ENCODE assay signal across 12 mouse cellular contexts in the genomic region with DNA sequence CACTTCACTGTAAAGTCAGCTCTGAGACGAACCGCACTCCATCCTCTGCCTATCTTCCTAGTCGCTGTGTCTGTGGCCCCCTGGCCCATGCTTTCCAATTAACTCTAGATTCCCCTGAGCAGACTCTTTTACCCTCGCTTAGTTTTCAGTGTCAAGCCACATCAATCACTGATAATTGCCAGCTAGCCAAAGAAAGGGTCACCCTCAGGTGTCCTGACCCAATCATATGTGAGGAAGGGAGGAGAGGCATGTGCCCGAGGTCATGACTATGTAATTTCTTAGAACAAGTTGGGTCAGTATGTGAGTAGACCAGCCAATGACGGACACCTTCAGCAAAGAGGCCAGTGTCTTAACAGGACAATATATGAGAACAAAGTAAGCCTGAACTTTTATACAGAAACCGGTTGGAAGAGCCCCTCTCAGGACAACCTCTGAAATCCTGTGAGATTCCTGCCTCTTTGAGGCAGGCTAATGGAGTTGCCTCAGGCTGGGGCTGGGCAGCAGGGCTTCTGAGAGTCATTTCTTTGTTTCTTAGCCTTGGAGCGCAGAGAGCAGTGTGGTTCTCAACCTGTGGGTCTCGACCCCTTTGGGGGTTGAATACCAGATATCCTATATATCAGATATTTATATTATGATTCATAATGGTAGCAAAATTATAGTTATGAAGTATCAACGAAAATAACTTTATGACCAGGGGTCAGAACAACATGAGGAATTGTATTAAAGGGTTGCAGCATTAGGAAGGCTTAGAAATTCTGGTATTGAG.
DNase-seq lines count a peak whose midpoint lies in the region; ATAC-seq and TF ChIP-seq lines count a peak whose summit lies in the region.
"Had no signal": no experiment of that assay in that cellular context is flagged by ENCODE, and none has a peak within 500 bp of the region (broad histone marks: within the 10 kb centered on the region; RNA-seq: fewer than 3 reads in every experiment).

No protein-coding gene starts in this region.

- WGBS in heart, embryonic 14.5 days: 56% methylated on average over 10 of the region's 10 CpGs
- WGBS in liver, embryonic 13.5 days (ENCODE audit: insufficient replicate concordance): 55% methylated on average over 10 of the region's 10 CpGs

- no peak overlapping the region; the same call in 1 of the 2 replicates for H3K9ac ChIP-seq in heart, embryonic 14.5 days (ENCODE audit: low read length)
- H3K9ac ChIP-seq in ES-Bruce4 (ENCODE audit: low read depth, poor library complexity, severe bottlenecking): no peak overlapping the region
- 0 out of 2 replicates have a peak overlapping the region, but pooled peaks have one; percentile 2 for H3K9ac ChIP-seq in liver, embryonic 13.5 days
- H3K9ac ChIP-seq: forebrain, embryonic 15.5 days; liver, embryonic 14.5 days had no signal

- ATAC-seq in heart, embryonic 14.5 days (ENCODE audit: insufficient number of reproducible peaks, insufficient read depth, low FRiP score, low read depth): no peak
- ATAC-seq in liver, embryonic 13.5 days (ENCODE audit: low read depth): no peak
- ATAC-seq: forebrain, embryonic 15.5 days had no signal

- no peaks in the 10 kb centered on the region for H3K36me3 ChIP-seq in heart, embryonic 14.5 days (ENCODE audit: control insufficient read depth, insufficient read depth, low read length)
- no peaks in the 10 kb centered on the region for H3K36me3 ChIP-seq in ES-Bruce4 (ENCODE audit: control insufficient read depth, insufficient read depth, low read length, poor library complexity, severe bottlenecking)
- no peaks in the 10 kb centered on the region for H3K36me3 ChIP-seq in liver, embryonic 13.5 days
- H3K36me3 ChIP-seq: forebrain, embryonic 15.5 days had no signal

- no peak for TF ChIP-seq CTCF in ES-Bruce4 (IDR thresholded peaks at IDR 0.05; ENCODE audit: low read depth, low read length)

- no peak overlapping the region for H3K4me3 ChIP-seq in heart, embryonic 14.5 days (ENCODE audit: control insufficient read depth in 1 of 2, insufficient read depth in 1 of 2, low read depth in 1 of 2, low read length in 2 of 2)
- H3K4me3 ChIP-seq in ES-Bruce4 (ENCODE audit: low read depth, low read length): no peak overlapping the region
- H3K4me3 ChIP-seq in liver, embryonic 13.5 days (replicated peaks): no peak overlapping the region
- H3K4me3 ChIP-seq: forebrain, embryonic 15.5 days had no signal

- no peak for TF ChIP-seq POLR2A in ES-Bruce4 (IDR thresholded peaks at IDR 0.05; ENCODE audit: insufficient read depth, low read length)

- H3K4me1 ChIP-seq in heart, embryonic 14.5 days (ENCODE audit: control insufficient read depth in 2 of 2, insufficient read depth in 2 of 2, low read length in 2 of 2): peaks cover 34 to 54% of the 10 kb centered on the region in 2 experiments
- peaks cover 4% of the 10 kb centered on the region for H3K4me1 ChIP-seq in ES-Bruce4 (ENCODE audit: control insufficient read depth, insufficient read depth, low read length)
- H3K4me1 ChIP-seq in liver, embryonic 13.5 days (replicated peaks): peaks cover 87% of the 10 kb centered on the region

- H3K9me3 ChIP-seq in heart, embryonic 14.5 days (ENCODE audit: control insufficient read depth, low read length): no peaks in the 10 kb centered on the region
- no peaks in the 10 kb centered on the region for H3K9me3 ChIP-seq in ES-Bruce4 (replicated peaks; ENCODE audit: control insufficient read depth, insufficient read depth, low read length, poor library complexity, severe bottlenecking)
- H3K9me3 ChIP-seq in liver, embryonic 13.5 days (replicated peaks): no peaks in the 10 kb centered on the region
- H3K9me3 ChIP-seq: forebrain, embryonic 15.5 days had no signal

- no peak for DNase-seq in heart, postnatal 36 days
- DNase-seq in ZHBTc4 (ENCODE audit: low read depth, low spot score): peak; percentile 74
- DNase-seq in liver, embryonic 13.5 days: no peak
- no peak for DNase-seq in urinary bladder, postnatal 4 days (ENCODE audit: low spot score in 2 of 2)
- DNase-seq in kidney, postnatal 25 days: no peak
- DNase-seq: cerebellum, adult 11-12 months; gastrocnemius, postnatal 25 days; right cerebral cortex, adult 18-20 months had no signal

- H3K27ac ChIP-seq in heart, embryonic 14.5 days (replicated peaks in 1 of 2; ENCODE audit: control insufficient read depth in 1 of 2, insufficient read depth in 1 of 2, low read depth in 2 of 2, low read length in 2 of 2): peak overlapping the region; percentile 34 to 76; a peak in 3 of 4 replicates
- H3K27ac ChIP-seq in ES-Bruce4 (ENCODE audit: insufficient read depth, low read length): no peak overlapping the region
- H3K27ac ChIP-seq in liver, embryonic 13.5 days: peak overlapping the region; percentile 79
- H3K27ac ChIP-seq: forebrain, embryonic 15.5 days had no signal

- TF ChIP-seq EP300 in ES-Bruce4 (IDR thresholded peaks at IDR 0.05; ENCODE audit: insufficient read depth, low read depth, low read length): peak; percentile 55

- H3K4me2 ChIP-seq in heart, embryonic 14.5 days (ENCODE audit: low read length): no peak overlapping the region
- no peak overlapping the region for H3K4me2 ChIP-seq in liver, embryonic 13.5 days
- H3K4me2 ChIP-seq: forebrain, embryonic 15.5 days had no signal

- intact Hi-C loops in heart, postnatal 36 days (cut with DNase I): no loop called here

- H3K27me3 ChIP-seq in heart, embryonic 14.5 days (ENCODE audit: control insufficient read depth, insufficient read depth, low read length): no peaks in the 10 kb centered on the region
- no peaks in the 10 kb centered on the region for H3K27me3 ChIP-seq in ES-Bruce4 (ENCODE audit: control insufficient read depth, insufficient read depth, low read length, poor library complexity, severe bottlenecking)
- H3K27me3 ChIP-seq in liver, embryonic 13.5 days: no peaks in the 10 kb centered on the region
- H3K27me3 ChIP-seq: forebrain, embryonic 15.5 days had no signal
